Mouse (Mus musculus) forebrain, embryonic 16.5 days (tissue): Measurements from ENCODE around the gene Nav2. TPM values are rescaled to one million over a fixed set of nuclear protein-coding genes. Genes with fewer than 3 reads are reported as not detected.

ENCODE experiments used
- ATAC-seq: fragments of 200-750 bp; cut with Nextera tagmentation; 2 replicates; pipeline ENCODE4 v1.8.0; 2017; ENCODE audit warnings: mild to moderate bottlenecking, moderate library complexity
- H3K27ac ChIP-seq: fragments of 300-500 bp; sonication (generic); 2 replicates; pipeline ENCODE4 v1.5.1; 2014; ENCODE audit warnings: low read length, control low read depth
- H3K27me3 ChIP-seq: fragments of 300-500 bp; sonication (generic); replicated peaks from 2 replicates; pipeline ENCODE4 v1.6.1; 2014; ENCODE audit warnings: low read length; ENCODE audit not compliant: control insufficient read depth, insufficient read depth
- H3K36me3 ChIP-seq: fragments of 300-500 bp; sonication (generic); 2 replicates; pipeline ENCODE4 v1.6.1; 2014; ENCODE audit not compliant: control insufficient read depth, insufficient read depth
- H3K4me1 ChIP-seq: fragments of 300-500 bp; sonication (generic); replicated peaks from 2 replicates; pipeline ENCODE4 v1.6.1; 2014; ENCODE audit warnings: low read length; ENCODE audit not compliant: control insufficient read depth, insufficient read depth
- H3K4me2 ChIP-seq: fragments of 300-500 bp; sonication (generic); 2 replicates; pipeline ENCODE4 v1.6.1; 2014; ENCODE audit warnings: mild to moderate bottlenecking, low read length, control low read depth
- H3K4me3 ChIP-seq: fragments of 300-500 bp; sonication (generic); replicated peaks from 2 replicates; pipeline ENCODE4 v1.5.1; 2014; ENCODE audit warnings: mild to moderate bottlenecking, low read length, control low read depth
- H3K9ac ChIP-seq: fragments of 300-500 bp; sonication (generic); replicated peaks from 2 replicates; pipeline ENCODE4 v1.6.1; 2014; ENCODE audit warnings: low read depth, low read length, control low read depth
- H3K9me3 ChIP-seq: fragments of 300-500 bp; sonication (generic); 2 replicates; pipeline ENCODE4 v1.6.1; 2016; ENCODE audit warnings: low read length; ENCODE audit not compliant: control insufficient read depth
- WGBS: fragments of 180-500 bp; shearing (Covaris S2); extraction: QIAGEN DNeasy Blood & Tissue Kit; methylation state at CpG from one replicate; pipeline ENCODE4 v1.1.7; 2014; 5-methylcytosine and 5-hydroxymethylcytosine counted together
- polyA plus RNA-seq: library from polyadenylated mRNA; unstranded; fragments of >200 nt; fragmentation: Nextera tagmentation; extraction: Ambion mirVana; gene quantifications from 2 replicates; pipeline ENCODE4 v1.2.1, GENCODE M21; 2015

Nav2 gene
- polyA plus RNA-seq, 1 experiment from 2014 or later, result 35.2 TPM

GRCm38 (mm10) chr7:49243079-49243478, 334.6 kb downstream of the Nav2 start:
- no peaks in the 10 kb centered on the region for H3K27me3 ChIP-seq
- H3K4me2 ChIP-seq, result no peak overlapping the region
- WGBS, result 84% methylated on average over 4 of the region's 4 CpGs
- peaks cover 23% of the 10 kb centered on the region for H3K4me1 ChIP-seq
- H3K9me3 ChIP-seq, result no peaks in the 10 kb centered on the region
- no peak overlapping the region for H3K27ac ChIP-seq
- H3K36me3 ChIP-seq, result no peaks in the 10 kb centered on the region
- no peak overlapping the region for H3K9ac ChIP-seq
- ATAC-seq, result no peak
- no peak overlapping the region for H3K4me3 ChIP-seq

GRCm38 (mm10) chr7:49245537-49246239, 337.2 kb downstream of the Nav2 start:
- H3K27me3 ChIP-seq, result no peaks in the 10 kb centered on the region
- H3K4me3 ChIP-seq, result peak overlapping the region; percentile 71
- under 1% methylated on average over 68 of the region's 68 CpGs for WGBS
- no peaks in the 10 kb centered on the region for H3K9me3 ChIP-seq
- H3K4me1 ChIP-seq, result peaks cover 46% of the 10 kb centered on the region
- peak; percentile 96 for ATAC-seq
- H3K4me2 ChIP-seq, result peak overlapping the region; percentile 93
- H3K9ac ChIP-seq, result peak overlapping the region; percentile 71
- no peaks in the 10 kb centered on the region for H3K36me3 ChIP-seq
- H3K27ac ChIP-seq, result peak overlapping the region; percentile 77

- ATAC-seq, result no peak
- peak overlapping the region; percentile 77 for H3K27ac ChIP-seq
- no peaks in the 10 kb centered on the region for H3K36me3 ChIP-seq
- under 1% methylated on average over 31 of the region's 31 CpGs for WGBS
- peak overlapping the region; percentile 93 for H3K4me2 ChIP-seq
- H3K4me3 ChIP-seq, result peak overlapping the region; percentile 71
- H3K9ac ChIP-seq, result peak overlapping the region; percentile 71
- H3K4me1 ChIP-seq, result peaks cover 48% of the 10 kb centered on the region
- H3K9me3 ChIP-seq, result no peaks in the 10 kb centered on the region
- H3K27me3 ChIP-seq, result no peaks in the 10 kb centered on the region
Observed at GRCm38 (mm10) chr7:49246240-49246578, 337.7 kb downstream of the Nav2 start.

DNA sequence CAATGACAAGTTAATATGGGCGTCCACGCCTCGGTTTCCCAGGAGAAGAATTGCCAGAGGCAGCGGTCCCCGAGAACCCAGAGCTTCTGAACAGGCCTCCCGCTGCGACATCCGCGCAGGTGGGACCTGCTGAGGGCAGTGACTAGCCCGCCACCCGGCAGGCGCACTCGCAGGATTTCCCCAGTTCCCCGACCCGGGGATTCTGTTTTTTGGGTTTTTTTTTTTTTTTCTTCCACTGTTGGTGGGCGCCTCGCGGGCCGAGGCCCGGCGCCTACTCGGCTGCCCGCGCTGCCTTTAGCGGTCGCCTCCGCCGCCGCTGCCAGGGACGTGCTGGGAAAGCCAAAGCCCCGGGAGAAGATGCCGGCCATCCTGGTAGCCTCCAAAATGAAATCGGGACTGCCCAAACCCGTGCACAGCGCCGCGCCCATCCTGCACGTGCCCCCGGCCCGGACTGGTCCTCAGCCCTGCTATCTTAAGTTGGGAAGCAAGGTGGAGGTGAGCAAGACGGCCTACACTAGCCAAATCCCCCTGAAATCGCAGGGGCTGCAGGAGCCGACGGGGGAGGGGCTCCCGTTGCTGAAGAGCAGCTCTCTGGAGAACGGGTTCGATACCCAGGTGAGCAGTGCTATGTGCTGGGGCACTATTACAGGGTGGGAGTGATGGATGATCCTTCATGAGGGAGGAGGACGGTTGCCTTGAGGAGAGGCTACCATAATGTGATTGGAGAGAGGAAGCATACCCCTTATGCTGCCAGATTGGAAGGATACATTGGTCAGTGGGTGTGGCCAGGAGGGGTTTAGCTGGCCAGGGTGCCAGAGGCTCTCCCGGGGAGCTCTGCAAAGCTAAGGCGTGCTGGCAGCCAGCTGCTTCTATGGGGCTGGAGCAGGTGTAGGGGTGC, 338.3 kb downstream of the Nav2 start:
- WGBS, result 2% methylated on average over 50 of the region's 50 CpGs
- Histone ChIP-seq H3K36me3 (no peaks in the 10 kb centered on the region), H3K27ac (peak overlapping the region; percentile 77), H3K4me2 (peak overlapping the region; percentile 93), H3K9ac (peak overlapping the region; percentile 71), H3K9me3 (no peaks in the 10 kb centered on the region), H3K27me3 (no peaks in the 10 kb centered on the region), H3K4me3 (peak overlapping the region; percentile 71), H3K4me1 (peaks cover 48% of the 10 kb centered on the region)
- no peak for ATAC-seq

- H3K4me2 ChIP-seq, result peak overlapping the region; percentile 93
- H3K36me3 ChIP-seq, result no peaks in the 10 kb centered on the region
- 13% methylated on average over 8 of the region's 8 CpGs for WGBS
- H3K27me3 ChIP-seq, result no peaks in the 10 kb centered on the region
- H3K27ac ChIP-seq, result peak overlapping the region; percentile 68
- peak overlapping the region; percentile 71 for H3K4me3 ChIP-seq
- peaks cover 48% of the 10 kb centered on the region for H3K4me1 ChIP-seq
- peak overlapping the region; percentile 71 for H3K9ac ChIP-seq
- ATAC-seq, result 0 out of 2 replicates have a peak, but pooled peaks have one; percentile 4
- no peaks in the 10 kb centered on the region for H3K9me3 ChIP-seq
Observed at GRCm38 (mm10) chr7:49247744-49248331, 339.3 kb downstream of the Nav2 start.

GRCm38 (mm10) chr7:49248333-49249086, 340.0 kb downstream of the Nav2 start:
- Histone ChIP-seq H3K9ac (peak overlapping the region; percentile 71), H3K4me1 (peaks cover 48% of the 10 kb centered on the region), H3K27me3 (no peaks in the 10 kb centered on the region), H3K9me3 (no peaks in the 10 kb centered on the region), H3K4me2 (peak overlapping the region; percentile 93), H3K4me3 (peak overlapping the region; percentile 71), H3K36me3 (no peaks in the 10 kb centered on the region), H3K27ac (peak overlapping the region; percentile 68)
- no peak for ATAC-seq
- WGBS, result 37% methylated on average over 14 of the region's 14 CpGs

GRCm38 (mm10) chr7:49249462-49249861, 340.9 kb downstream of the Nav2 start:
- WGBS, result 51% methylated on average over 2 of the region's 2 CpGs
- Histone ChIP-seq H3K4me2 (peak overlapping the region; percentile 93), H3K9ac (0 out of 2 replicates have a peak overlapping the region, but pooled peaks have one; percentile 12), H3K9me3 (no peaks in the 10 kb centered on the region), H3K27ac (no peak overlapping the region), H3K27me3 (no peaks in the 10 kb centered on the region), H3K4me1 (peaks cover 48% of the 10 kb centered on the region), H3K36me3 (no peaks in the 10 kb centered on the region), H3K4me3 (peak overlapping the region; percentile 71)
- no peak for ATAC-seq

DNA sequence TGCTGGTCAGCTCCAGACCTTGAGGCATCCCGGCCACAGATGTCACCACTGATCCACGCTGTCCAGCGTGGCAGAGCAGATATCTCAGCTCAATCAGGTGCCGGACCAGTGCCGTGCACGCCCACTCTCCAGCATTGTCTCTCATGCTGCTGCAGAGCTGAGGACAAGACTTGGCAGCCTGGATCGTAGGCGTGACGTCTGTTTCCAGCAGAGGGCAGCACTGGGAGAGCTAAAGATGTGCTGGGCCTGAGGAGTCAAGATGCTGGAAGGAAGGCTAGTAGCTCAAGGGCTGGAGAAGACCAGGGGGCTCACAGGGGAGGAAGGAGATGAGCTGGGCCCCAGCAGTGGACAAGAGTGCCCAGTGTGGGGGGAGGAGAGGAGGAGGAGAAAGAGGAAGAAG, 341.5 kb downstream of the Nav2 start:
- H3K9ac ChIP-seq, result 0 out of 2 replicates have a peak overlapping the region, but pooled peaks have one; percentile 12
- WGBS, result 7% methylated on average over 9 of the region's 9 CpGs
- no peaks in the 10 kb centered on the region for H3K36me3 ChIP-seq
- no peaks in the 10 kb centered on the region for H3K9me3 ChIP-seq
- H3K4me1 ChIP-seq, result peaks cover 48% of the 10 kb centered on the region
- H3K4me3 ChIP-seq, result peak overlapping the region; percentile 71
- H3K27me3 ChIP-seq, result no peaks in the 10 kb centered on the region
- ATAC-seq, result peak; percentile 16
- H3K4me2 ChIP-seq, result peak overlapping the region; percentile 93
- H3K27ac ChIP-seq, result no peak overlapping the region
